Mouse (Mus musculus): ENCODE measurements around the gene Ripor3.
A peak's percentile ranks its signal among the peaks of the same experiment; 100 is the strongest.

Gene Ripor3

GRCm38 (mm10) chr2:168028376-168028775 is 18.0 kb upstream of the Ripor3 start:
- DNase-seq (ENCODE audit: low read depth, low spot score) = peak; percentile 42

GRCm38 (mm10) chr2:168026467-168026866 is 16.0 kb upstream of the Ripor3 start:
- DNase-seq (ENCODE audit: low read depth, low spot score) = no peak

GRCm38 (mm10) chr2:168025882-168026281 is 15.5 kb upstream of the Ripor3 start:
- peak; percentile 61 for DNase-seq (ENCODE audit: low read depth, low spot score)

- no peak for DNase-seq (ENCODE audit: low read depth, low spot score)
Measured at GRCm38 (mm10) chr2:168025174-168025573, 14.8 kb upstream of the Ripor3 start.

GRCm38 (mm10) chr2:168023763-168024402 is 13.5 kb upstream of the Ripor3 start:
- DNase-seq (ENCODE audit: low read depth, low spot score) = no peak

GRCm38 (mm10) chr2:168019201-168019715 is 8.8 kb upstream of the Ripor3 start:
- DNase-seq (ENCODE audit: low read depth, low spot score) = no peak

- peak; percentile 74 for DNase-seq (ENCODE audit: low read depth, low spot score)
Measured at GRCm38 (mm10) chr2:168016951-168017391, 6.6 kb upstream of the Ripor3 start.

DNA sequence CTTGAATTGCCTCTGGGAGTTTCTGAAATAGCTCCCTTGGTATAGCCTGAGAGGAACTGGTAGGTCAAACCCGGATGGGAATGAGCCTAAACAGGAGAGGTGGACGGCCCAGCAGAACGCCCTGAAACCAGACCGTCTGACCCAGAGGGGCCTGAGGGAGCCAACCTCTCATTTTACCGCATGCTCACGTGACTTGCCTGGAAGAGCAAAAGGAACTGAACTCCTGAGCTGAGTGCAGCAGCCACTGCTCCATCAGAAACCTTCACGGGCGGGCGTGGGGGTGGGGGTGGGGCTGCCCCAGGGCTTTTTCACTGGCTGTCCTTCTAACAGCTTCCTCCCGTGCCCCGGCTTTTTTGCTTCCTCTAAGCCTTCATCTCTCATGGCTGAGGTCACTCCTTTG is 475 bp upstream of the Ripor3 start:
- peak; percentile 39 for DNase-seq (ENCODE audit: low read depth, low spot score)

GRCm38 (mm10) chr2:168008132-168008531 is 2.3 kb downstream of the Ripor3 start:
- DNase-seq (ENCODE audit: low read depth, low spot score) = no peak

DNA sequence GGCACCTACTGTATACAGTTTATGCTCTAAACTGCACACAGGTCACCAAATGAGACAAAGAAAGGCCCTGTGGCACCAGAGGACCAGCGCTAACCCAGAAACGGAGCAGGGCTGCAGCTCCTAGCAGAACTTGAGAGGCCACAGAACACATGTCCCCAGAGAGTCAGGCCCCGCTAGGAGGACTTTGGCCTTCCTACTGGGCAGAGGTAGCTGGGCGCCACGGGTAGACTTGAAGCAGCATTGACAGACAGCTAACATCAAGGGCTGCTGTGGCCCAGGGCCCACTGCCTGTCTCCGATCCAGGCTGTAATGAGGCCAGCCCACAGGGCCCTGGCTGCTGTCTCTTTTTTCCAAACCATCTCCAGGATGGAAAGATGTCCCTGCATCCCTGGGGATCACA is 3.9 kb downstream of the Ripor3 start:
- no peak for DNase-seq (ENCODE audit: low read depth, low spot score)

GRCm38 (mm10) chr2:168005616-168006015 is 4.8 kb downstream of the Ripor3 start:
- DNase-seq (ENCODE audit: low read depth, low spot score) = peak; percentile 78

DNA sequence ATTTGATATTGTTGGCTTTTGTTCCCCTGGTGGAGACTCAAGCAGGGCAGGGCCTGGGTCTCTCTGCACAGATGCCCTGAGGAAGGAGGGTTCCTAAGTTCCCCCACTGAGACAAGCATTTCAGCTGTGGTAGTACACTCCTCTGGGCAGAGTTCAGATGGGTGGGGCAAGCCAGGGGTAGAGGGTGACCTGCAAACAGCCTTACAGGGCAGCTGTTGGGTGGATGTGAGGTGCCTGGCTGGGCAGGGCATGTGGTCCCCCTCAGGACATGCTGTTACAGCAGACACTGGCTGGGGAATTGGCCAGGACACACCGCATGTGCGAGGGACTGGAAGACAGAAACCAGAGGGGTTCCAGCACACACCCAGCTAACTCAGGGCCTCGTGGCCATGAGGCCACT is 5.4 kb downstream of the Ripor3 start:
- no peak for DNase-seq (ENCODE audit: low read depth, low spot score)

GRCm38 (mm10) chr2:168004369-168004768 is 6.0 kb downstream of the Ripor3 start:
- DNase-seq (ENCODE audit: low read depth, low spot score) = peak; percentile 48

- no peak for DNase-seq (ENCODE audit: low read depth, low spot score)
Measured at GRCm38 (mm10) chr2:168003431-168003830, 7.0 kb downstream of the Ripor3 start.

DNA sequence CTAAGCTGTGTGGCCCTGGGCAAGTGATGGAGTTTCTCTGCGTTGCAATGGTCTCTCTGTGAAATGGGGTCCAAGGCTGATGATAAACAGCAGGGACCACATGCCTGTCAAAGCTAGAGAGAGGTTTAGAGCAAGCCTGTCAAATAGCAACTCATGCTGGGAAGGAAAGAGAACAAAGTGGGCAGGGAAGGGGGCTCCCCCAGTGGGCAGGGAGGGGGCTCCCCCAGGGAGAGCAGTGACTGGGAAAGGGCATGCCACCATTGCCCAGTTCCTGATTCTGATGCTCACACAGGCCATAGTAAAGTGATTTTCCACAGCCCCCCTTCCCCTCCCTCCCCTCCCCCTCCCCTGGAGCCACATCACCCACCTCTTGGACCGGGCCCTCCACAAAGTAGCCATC is 7.5 kb downstream of the Ripor3 start:
- no peak for DNase-seq (ENCODE audit: low read depth, low spot score)

DNA sequence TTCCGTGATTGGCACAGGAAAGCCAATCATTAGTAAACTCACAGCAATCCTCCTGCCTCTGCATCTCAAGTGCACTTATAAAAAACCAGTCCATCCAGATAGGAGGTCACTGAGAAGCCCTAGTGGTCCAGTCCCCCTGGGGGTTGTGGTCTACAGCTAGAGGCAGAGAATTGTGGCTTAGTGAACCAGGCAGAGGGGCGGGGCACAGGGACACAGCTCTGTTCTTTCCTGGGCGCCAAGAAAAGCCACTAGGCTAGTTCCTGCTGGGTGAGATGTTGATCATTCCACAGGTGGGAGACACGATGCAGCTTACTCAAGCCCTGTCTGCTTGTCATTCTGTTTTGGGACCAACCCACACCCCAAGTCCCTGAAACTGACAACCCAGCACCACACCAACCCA is 8.2 kb downstream of the Ripor3 start:
- DNase-seq (ENCODE audit: low read depth, low spot score) = no peak

GRCm38 (mm10) chr2:167999145-167999743 is 11.2 kb downstream of the Ripor3 start:
- peak; percentile 73 for DNase-seq (ENCODE audit: low read depth, low spot score)

DNA sequence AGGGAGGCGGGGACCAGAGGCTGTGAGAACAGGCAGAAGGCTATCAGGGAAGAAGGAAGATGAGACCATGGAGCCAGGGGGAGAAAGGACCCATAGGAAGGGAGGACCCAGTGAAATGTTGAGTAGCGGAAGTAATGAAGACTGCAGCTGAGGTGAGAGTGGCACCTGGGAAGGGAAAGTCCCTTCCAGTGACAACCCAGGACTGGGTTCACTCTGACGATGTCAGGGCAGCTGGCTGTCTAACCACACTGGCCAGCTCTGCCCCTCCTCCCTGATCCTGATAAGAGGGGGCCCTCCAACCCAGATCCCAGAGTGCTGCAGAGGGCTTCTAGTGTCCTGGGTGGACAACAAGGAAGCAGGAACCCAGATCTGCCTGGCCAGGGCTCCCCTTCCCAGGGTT is 12.9 kb downstream of the Ripor3 start:
- DNase-seq (ENCODE audit: low read depth, low spot score) = no peak

GRCm38 (mm10) chr2:167996672-167997215 is 13.7 kb downstream of the Ripor3 start:
- no peak for DNase-seq (ENCODE audit: low read depth, low spot score)

DNA sequence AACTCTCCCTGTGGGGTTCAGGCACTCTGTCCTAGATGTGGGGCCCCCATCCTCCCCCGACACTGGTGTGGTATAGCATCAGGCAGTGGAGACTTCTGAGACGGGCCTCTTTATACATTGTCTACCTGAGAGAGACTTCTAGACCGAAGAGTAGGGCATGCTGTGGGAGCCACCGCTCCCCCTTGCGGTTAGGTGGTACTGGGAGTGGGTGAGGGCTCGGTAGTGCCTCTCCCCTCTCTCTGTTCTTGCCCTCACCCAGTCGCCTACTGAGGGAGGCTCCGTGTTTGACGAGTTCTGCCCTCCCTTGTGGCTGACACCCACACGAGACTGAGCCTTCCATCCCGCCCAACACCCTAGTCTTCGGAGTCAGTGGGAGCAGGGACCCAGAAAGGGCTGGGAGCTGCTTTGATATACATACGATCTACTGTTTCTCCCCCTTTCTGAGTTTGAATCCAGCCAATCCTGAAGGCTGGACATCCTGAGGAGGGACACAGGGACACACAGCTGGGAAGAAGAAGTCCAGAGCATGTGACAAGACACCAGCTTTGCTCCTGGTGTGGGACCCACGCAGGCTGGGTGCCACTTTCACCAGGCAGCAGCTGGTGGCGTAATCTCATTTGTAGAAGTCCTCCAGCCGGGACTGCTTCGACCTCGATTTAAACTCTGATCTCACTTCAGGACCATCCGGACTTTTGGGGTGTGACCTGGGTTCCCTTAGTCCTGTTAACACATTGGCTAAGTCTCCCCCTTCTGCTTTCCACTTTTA is 14.4 kb downstream of the Ripor3 start:
- DNase-seq (ENCODE audit: low read depth, low spot score) = no peak

DNA sequence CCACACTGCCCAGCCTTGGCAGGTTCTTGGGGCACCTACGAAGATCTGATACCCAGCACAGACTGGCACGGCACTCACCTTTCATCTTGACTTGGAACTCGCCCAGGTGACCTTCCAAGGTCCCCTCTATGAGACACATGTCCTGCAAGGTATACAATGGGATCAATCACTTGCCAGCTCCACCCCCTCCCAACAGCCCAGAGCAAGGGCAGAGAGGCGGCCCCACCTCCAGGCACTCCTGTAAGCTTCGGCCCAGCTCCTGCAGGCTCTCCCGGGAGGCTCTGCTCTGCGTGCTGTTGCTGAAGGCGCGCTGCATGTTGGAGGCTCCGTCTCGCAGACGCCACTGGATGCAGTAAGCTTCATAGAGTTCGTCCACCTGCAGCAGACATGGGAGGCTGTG is 17.2 kb downstream of the Ripor3 start:
- peak; percentile 55 for DNase-seq (ENCODE audit: low read depth, low spot score)

DNA sequence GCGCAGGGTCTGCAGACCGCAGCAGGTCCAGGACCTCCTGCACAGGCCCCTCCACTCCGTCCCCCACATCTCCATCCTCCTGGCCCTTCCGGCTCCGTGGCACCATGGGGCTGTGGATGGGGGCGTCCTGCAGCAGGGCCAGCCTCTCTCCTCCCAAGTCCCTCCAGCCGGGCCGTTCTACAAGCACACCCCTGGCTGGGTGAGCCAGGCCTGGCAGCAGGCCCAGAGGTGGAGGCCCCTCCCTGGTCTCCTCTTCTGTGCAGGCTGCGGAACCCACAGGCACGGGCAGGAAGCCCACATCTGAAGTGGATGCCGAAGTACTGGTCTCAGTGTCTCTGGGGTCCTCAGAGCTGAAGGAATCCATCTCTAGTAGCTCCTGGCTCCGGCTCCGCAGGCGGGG is 21.1 kb downstream of the Ripor3 start:
- peak; percentile 22 for DNase-seq (ENCODE audit: low read depth, low spot score)
